Mouse (Mus musculus) mouse embryonic stem cell (cell line): ENCODE results near the gene Rnf130.

Source experiments
- in situ Hi-C, 2 experiments: fragments of 300-500 bp; cut with MboI; formaldehyde crosslinking; loops; 1 replicate in 1 of 2; 3 replicates in 1 of 2; pipeline ENCODE4 v1.14.3; 2019 to 2020; ENCODE audit warnings: low sequenced_read_pairs in 2 of 2, low pct_unique_long_range_greater_than_20kb in 1 of 2, mixed read lengths in 1 of 2; ENCODE audit not compliant: unreplicated experiment in 1 of 2

Gene Rnf130

DNA sequence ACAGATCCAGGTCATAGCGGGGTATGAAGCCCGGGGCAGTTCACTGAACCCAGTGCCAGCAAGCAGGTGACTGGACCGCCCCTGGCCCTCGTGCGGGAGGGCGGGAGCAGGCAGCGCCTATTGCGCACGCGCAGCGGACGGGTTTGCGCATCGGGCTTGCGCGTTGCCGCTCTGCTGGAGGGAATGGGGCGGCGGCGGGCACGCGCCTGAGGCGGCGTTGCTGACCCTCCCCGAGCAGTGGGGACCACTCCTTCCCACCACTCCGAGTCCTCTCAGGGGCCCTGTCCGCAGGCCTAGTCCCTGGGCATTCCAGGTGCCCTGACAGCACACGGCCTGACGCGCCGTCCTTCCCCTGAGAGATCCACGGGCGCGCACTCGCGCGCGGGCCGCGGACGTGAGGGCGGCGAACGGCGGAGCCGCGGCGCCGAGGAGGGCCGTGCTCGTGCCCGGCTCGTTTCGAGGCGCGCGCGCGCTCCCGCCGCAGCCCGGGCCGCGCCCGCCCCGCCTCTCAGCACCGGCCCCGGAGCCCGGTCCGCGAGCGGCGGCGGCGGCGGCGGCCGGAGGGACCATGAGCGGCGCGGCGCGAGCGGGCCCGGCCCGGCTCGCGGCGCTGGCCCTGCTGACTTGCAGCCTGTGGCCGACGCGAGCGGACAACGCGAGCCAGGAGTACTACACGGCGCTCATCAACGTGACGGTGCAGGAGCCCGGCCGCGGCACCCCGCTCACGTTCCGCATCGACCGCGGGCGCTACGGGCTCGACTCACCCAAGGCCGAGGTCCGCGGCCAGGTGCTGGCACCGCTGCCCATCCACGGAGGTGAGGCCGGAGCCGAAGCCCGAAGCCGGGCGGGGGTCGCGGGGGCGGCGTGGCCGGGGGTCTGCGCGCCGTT lies at the start of gene Rnf130:
Gene Rnf130 (plus strand): TSS at position 514 of the 888 bp plus-strand sequence.
- in situ Hi-C loops: no loop called here

DNA sequence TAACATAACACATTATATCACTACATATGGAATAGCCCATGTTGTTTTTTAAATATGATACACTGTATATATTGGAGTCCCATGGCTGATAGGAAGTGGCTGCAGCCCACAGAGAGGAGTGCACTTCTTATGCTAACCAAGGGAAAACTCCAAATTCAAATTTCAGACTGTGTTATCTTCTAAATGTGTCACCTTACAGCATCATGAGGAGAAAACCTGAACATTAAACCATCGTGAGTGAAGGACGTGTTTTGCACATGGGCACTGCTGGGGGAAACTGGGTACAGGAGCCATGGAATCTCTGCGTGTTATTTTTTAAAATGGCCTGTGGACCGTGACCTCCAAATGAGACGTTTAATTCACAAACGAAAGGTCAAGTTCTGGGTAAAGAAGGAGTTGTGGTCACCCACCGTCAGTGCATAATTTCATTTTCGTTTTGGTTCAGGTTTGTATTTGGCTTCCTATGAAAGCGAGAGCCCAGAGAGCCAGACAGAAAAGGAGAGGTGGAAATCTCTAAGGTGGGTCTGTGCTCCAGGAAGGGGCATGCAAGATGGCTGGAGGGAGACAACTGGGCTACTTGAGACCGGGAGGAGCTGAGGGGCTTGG lies 47.1 kb upstream of the Rnf130 start:
- in situ Hi-C loops: loop anchor here in 1 of 2 experiments (25.0 kb wide), 1 partner anchor 384 kb away; the partner anchor contains the start of gene Cby3

DNA sequence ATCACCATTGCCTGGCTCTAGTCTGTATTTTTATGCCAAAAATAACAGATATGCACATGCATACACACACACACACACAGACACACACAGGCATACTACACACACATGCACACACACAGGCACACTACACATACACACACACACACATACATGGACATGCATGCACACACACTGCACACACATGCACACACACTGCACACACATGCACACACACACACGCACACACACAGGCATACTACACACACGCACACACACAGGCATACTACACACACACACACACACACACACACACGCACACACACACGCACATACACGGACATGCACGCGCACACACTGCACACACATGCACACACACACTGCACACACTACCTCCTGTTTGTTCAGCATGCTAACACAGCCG lies 46.2 kb upstream of the Rnf130 start:
- in situ Hi-C loops: loop anchor here in 1 of 2 experiments (25.0 kb wide), 1 partner anchor 383 kb away; the partner anchor contains the start of gene Cby3

DNA sequence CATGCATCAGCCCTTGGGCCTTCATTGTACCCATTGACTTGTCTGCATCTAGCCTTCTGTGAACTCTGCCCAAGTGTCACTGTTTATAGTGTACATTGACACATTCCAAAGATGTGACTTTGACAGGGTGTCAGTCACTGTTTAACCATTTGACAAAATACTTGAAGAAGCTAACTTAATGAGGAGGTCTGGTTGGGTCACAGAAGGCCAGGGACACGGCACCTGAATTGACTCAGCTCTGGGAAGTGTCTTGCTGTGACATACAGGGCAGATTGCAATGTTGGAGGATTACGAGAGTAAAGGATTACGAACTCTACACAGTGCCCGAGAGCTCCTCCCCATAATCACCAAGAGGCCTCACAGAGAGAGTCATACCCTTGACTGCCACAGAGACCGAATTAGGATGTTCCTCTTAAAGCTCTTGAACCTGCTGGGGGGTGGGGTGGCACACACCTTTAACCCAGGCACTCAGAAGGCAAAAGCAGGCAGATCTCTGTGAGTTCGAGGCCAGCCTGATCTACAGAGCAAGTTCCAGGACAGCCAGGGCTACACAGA lies 44.4 kb upstream of the Rnf130 start:
- in situ Hi-C loops: loop anchor here (5.0 to 25.0 kb wide), 3 partner anchors 152 to 382 kb away; partner anchors contain the start of genes Cby3 (in 1 of the 2) and Tbc1d9b (in 1 of the 2)

- in situ Hi-C loops: loop anchor here (5.0 to 25.0 kb wide), 3 partner anchors 151 to 381 kb away; partner anchors contain the start of genes Cby3 (in 1 of the 2) and Tbc1d9b (in 1 of the 2)
These were observed 43.7 kb upstream of the Rnf130 start for GRCm38 (mm10) chr11:49981321-49981963.

DNA sequence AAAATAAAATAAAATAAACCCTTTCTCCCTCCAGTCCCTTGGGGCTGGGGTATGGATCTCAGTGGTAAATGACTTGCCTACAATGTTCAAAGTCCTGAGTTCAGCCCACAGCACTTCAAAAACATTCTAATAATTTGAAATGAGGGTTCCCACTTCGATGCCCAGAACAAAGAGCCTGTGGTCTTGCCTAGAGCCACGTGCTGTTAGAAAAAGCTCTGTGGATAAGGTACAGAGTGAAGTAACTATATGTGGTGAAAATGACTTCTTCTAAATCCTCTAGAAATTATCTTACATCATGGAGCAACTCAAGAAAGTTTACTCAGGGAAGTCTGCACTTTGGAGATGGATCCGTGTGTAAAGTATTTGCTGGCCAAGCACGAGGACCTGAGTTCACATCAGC lies 43.1 kb upstream of the Rnf130 start:
- in situ Hi-C loops: loop anchor here (5.0 to 25.0 kb wide), 3 partner anchors 150 to 380 kb away; partner anchors contain the start of genes Cby3 (in 1 of the 2) and Tbc1d9b (in 1 of the 2)

GRCm38 (mm10) chr11:49982881-49983280 lies 42.3 kb upstream of the Rnf130 start:
- in situ Hi-C loops: loop anchor here (5.0 to 25.0 kb wide), 3 partner anchors 149 to 379 kb away; partner anchors contain the start of genes Cby3 (in 1 of the 2) and Tbc1d9b (in 1 of the 2)

DNA sequence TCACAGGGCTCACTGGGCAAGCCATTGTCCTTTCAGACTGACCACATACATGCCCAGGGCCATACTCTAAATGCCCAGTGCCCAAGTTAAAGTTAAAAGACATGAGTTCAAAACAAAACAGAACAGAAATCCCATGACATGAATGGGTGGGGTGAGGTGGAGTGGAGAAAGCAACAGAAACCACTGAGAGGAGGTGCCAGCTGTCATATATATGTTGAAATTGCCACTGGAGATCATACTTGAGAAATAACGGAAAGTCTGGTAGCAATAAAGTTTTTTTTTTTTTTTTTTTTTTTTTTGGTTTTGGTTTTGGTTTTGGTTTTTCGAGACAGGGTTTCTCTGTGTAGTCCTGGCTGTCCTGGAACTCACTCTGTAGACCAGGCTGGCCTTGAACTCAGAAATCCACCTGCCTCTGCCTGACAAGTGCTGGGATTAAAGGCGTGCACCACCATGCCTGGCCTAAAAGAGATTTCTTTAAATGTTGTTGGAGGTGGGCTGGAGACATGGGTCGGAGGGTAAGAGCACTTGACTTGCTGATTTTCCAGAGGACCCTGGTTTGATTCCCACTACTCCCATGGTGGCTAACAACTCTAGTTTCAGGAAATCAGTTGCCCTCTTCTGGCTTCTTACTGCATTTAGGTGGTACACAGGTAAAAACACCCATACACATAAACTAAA lies 41.1 kb upstream of the Rnf130 start:
- in situ Hi-C loops: loop anchor here (5.0 to 25.0 kb wide), 3 partner anchors 148 to 378 kb away; partner anchors contain the start of genes Cby3 (in 1 of the 2) and Tbc1d9b (in 1 of the 2)

DNA sequence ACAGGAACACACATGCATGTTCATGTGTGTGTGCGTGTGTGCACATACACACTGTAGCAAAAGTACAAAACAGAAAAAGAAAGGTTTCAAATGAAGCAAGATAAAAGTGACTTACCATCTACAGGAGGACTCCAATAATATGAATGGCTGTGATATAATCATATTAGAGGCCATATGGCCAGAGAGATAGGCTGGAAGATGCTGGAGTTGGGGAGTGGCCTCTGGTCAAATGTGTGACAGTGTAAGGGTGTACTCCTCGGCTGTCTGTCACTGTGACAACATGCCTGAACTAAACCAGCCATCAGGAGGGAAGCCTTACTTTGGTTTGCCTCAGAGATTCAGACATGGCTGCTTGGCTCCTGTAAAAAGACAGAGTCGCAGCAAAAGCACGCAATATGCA lies 40.1 kb upstream of the Rnf130 start:
- in situ Hi-C loops: loop anchor here (5.0 to 25.0 kb wide), 3 partner anchors 147 to 377 kb away; partner anchors contain the start of genes Cby3 (in 1 of the 2) and Tbc1d9b (in 1 of the 2)

GRCm38 (mm10) chr11:49986277-49987036 lies 38.7 kb upstream of the Rnf130 start:
- in situ Hi-C loops: loop anchor here (5.0 to 25.0 kb wide), 3 partner anchors 146 to 376 kb away; partner anchors contain the start of genes Cby3 (in 1 of the 2) and Tbc1d9b (in 1 of the 2)

DNA sequence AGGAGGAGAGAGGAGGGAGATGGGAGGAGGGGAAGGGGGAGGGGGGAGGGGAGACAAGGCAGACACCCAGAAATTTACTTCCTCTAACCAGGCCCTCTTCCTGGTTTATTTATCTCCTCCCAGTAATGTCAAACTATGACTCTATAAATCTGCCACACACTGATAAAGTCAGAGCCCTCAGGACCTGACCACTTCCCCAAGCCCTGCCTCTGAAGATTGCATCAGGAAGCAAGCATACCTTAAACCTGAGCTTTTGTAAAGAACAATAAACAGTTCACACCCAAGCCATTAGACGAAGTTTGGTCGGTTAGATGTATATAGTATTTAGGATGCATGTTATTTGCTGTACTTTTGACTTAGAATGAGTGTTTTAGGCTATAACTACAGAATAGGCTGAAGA lies 30.6 kb upstream of the Rnf130 start:
- in situ Hi-C loops: loop anchor here in 1 of 2 experiments (25.0 kb wide), 1 partner anchor 368 kb away; the partner anchor contains the start of gene Cby3

- in situ Hi-C loops: loop anchor here in 1 of 2 experiments (25.0 kb wide), 1 partner anchor 366 kb away; the partner anchor contains the start of gene Cby3
These were observed 28.7 kb upstream of the Rnf130 start for GRCm38 (mm10) chr11:49996398-49996797.

DNA sequence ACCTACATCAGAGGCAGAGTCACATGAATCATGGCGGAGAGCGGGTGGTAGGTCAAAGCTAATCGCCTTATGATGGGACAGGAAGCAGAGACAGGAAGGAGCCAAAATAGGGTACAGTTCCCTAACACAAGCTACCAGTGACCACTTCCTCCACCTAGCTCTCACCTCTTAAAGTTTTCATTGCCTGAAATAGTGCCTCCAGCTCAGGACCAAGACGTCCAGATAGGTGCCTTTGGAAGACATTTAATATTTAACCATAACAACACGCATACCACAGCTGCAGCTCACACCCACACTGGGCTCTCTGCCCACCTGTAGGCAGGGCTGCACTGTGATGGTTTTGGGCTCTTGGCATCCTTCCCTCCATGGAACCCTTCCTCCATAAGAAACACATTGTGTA lies 27.8 kb upstream of the Rnf130 start:
- in situ Hi-C loops: loop anchor here in 1 of 2 experiments (25.0 kb wide), 1 partner anchor 365 kb away; the partner anchor contains the start of gene Cby3

DNA sequence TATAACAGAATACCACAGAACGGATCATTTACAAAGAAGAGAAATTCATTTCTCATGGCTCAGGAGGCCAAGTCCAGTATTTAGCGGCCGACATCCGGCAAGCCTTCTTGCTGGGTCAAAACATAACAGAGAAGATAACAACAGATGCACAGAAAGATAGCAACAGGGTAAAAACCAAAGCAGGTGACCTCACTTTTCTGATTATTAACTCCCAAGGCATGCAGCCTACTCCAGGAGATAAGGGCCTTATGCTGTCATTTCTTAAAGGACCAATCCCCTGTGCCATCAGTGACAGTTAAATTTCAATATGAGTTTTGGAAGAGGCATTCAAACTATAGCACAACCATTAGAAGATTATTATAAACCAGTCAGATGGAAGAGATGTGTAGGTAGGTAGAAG lies 22.3 kb upstream of the Rnf130 start:
- in situ Hi-C loops: no loop called here

DNA sequence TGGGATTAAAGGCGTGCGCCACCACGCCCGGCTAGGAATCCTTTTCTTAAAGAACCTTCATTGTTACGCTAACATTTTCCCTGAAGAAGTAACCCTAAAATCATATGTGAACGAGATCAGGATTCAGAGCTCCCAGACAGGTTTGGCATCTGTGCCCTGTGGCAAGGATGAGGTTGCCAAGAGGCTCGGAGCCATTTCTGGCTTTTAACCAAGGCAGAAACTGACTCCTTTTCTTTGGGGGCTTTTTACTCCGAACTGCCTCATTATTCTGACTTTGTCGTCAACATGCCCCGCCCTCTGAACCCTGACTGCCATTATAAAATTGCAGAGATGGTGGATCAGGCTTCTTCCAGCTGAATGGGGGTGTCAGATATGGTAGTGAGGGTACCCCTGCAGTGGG lies 17.4 kb upstream of the Rnf130 start:
- in situ Hi-C loops: no loop called here

- in situ Hi-C loops: no loop called here
These were observed 16.9 kb upstream of the Rnf130 start for GRCm38 (mm10) chr11:50008231-50008630.

- in situ Hi-C loops: no loop called here
These were observed 12.1 kb upstream of the Rnf130 start for GRCm38 (mm10) chr11:50013016-50013415.
